Mouse (Mus musculus): ENCODE results near the gene Suclg1. TPM values are rescaled to one million over a fixed set of nuclear protein-coding genes. Genes with fewer than 3 reads are reported as not detected.

Gene Suclg1
- total RNA-seq (2015) (55.7 and 78.0 TPM in 2 replicates), total RNA-seq (2017) (43.4 and 45.9 TPM in 2 replicates)

DNA sequence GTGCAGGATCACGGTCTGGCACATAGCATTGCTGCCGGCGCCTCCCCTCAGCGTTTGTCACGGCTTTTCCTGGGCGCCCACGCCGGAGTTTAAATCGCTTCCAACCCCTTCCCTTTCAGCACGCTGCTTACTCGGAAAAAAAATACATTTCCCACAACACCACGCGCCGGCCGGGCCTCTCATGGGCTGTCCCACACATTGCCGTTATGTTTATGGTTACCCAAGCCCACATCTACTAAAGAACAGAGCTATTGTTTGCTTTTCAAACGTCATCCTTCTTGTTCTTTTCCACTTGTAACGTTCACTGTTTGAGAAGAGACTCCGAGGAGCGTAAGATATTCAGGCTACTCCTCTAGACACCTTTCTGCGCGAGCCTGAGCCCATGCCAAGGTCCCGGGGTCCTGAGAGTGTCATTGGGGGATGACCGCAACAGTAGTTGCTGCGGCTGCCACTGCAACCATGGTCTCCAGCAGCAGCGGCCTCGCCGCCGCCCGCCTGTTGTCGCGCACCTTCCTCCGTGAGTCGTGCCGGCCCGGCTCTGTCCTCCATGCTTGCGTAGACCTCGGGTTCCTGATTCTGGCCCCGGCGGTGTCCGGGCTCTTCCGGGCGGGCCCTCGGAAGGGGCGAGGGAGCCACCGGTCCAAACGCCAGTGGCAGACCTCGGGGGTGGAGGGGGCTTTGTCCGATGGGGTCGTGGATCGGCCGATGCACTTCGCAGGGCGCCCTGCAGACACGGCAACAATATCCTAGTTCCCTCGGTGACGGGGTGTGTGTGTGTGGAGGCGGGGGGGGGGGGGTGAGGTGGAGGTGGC, at the start of gene Suclg1:
Gene Suclg1 (plus strand): TSS at position 146 of the 812 bp plus-strand sequence.
- ATAC-seq (ENCODE audit: poor library complexity, severe bottlenecking), result peak; percentile 92

DNA sequence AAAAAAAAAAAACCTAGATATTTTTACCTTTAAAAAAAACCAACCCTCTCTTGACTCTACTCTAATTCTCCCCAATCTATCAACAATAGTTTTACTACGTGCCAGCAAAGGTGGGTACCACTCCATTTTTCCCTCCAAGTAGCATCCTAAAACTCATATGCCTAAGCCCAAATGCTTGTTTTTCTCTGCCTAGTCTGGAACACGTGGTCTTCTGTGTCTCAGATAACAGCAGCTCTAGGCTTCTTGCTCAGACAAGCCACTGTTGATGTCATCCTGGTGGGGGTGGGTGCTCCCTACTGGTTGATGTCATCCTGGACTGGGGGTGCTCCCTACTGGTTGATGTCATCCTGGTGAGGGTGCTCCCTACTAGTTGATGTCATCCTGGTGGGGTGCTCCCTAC, 44.5 kb upstream of the Suclg1 start:
- ATAC-seq (ENCODE audit: poor library complexity, severe bottlenecking), result no peak

DNA sequence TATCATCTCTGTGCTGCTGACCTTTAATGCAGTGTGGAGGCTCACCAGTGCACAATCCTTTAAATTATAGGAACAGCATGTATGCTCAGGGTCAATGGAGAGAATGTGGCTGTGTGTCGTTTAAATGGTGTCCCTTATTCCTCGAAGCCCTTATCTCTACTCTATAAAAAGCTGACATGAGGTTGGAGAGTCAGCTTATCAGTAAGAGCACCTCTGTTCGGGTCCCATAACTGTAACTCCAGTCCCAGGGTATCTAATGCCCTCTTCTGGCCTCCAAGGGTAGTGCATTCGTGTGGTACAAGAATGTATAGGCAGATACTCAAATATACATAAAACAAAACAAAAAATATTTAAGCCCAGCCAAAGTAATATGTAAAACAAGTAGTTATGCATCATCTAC, 43.2 kb upstream of the Suclg1 start:
- no peak for ATAC-seq (ENCODE audit: poor library complexity, severe bottlenecking)

DNA sequence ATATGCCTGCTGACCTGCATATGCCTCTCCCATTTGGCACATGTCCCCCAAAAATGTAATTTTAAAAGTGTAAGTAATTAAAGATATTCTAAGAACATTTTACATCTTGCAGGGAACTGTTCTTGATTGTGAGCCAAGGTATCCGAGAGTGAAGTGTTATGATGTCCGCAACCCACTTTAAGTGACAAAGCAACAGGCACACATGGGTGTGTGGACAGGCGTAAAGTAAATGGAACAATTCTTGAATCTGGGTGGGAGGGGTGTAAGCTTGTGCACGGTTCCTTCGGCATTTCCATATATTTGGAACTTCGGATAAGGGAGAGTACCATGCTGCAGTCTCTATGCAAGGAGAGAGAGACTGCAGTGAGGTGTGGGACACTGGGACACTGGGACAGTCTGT, 38.6 kb upstream of the Suclg1 start:
- no peak for ATAC-seq (ENCODE audit: poor library complexity, severe bottlenecking)

DNA sequence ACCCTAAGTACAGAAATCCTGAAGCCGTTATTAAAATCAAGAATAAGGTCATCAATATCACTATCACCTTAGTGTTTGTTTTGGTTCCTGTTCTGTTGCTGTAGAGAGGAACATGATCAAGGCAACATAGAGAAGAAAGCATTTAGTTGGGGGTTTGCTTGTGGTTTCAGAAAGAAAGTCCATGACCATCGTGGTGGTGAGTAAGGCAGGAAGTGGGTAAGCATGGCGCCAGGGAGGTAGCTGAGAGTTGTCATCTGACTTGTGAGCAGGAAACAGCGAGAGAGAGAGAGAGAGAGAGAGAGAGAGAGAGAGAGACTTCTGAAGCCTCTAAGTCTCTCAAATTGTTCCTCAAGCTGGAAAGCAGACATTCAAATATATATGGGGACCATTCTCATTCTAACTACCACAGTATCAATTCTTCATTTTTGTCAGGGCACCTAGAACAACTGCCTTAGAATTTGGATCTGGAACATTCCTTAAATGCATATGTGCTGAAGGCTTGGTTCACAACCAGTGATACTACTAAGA, 37.7 kb upstream of the Suclg1 start:
- ATAC-seq (ENCODE audit: poor library complexity, severe bottlenecking), result peak; percentile 98

DNA sequence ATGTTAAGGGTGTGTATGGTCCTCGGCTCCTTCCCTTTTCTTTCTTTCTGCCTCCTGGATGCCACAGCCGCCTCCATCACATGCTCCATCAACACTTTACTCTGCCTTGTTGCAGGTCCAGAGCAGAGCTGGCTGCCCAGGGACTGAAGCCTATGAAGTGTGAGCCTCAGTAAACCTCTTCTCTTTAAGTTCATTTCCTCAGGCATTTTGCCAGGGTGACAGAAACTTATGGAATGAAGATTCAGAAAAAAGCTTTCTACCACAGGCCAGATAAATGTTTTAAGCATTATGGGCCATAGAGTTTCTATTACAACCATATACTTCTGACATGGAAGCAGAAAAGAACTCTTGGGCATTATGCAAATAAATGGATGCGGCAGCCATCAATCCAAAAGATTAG, 37.1 kb upstream of the Suclg1 start:
- peak; percentile 28; the same call in 1 of the 2 replicates for ATAC-seq (ENCODE audit: poor library complexity, severe bottlenecking)

DNA sequence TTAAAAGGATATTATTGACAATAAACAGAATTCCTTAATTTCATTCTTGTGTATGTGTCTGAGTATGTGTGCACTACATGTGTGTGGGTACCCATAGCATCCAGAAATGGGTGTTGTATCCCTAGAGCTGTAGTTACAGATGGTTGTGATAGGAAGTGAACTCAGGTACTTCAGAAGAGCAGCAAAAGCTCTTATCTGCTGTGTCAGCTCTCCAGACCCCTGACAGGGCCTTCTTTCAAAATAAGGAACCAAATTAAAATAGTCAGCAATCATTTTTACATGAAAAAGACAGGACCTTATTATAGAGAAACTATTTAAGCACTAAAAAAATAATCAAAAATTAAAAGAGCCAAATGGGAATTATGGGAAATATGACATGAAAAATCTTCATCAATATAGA, 36.6 kb upstream of the Suclg1 start:
- no peak for ATAC-seq (ENCODE audit: poor library complexity, severe bottlenecking)

DNA sequence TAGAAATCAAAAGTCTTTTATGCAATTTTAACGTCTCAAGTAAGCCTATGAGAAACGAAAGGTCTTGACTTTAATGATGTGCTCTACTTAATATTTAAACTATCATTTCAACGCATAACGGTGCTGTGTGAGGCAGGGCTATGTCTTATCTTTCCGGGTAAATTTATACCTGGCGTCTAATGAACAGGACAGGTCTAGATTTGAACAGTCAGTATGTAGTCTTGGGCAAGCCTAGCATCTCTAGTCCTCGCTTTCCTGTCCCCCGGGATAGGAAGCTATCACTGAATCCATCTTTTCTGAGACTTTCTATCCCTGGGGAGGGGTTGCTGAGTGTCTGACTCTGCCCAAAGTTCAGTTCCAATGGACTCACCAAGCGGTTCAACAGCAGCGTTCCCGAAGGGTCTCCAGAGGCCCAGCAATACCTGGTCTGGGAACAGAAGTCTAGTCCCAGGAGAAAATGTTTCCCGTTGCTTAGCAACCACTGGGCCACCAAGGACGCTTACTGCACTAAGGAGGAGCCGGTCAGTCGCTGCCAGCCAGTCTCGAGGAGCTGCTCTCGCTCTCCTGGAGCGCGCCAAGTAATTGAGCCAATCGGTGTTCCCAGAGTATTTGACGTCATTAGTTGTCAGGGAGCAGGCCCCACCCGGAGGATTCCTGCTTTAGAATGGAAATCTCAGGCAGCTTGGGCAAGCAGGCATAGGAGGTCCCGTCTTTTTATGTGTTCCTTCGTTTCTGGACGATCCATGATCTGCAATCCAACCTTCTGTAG, 26.8 kb upstream of the Suclg1 start, which contains the start of gene Dnah6:
Gene Dnah6 (minus strand): TSS at position 463 of the 769 bp plus-strand sequence.
- peak; percentile 96 for ATAC-seq (ENCODE audit: poor library complexity, severe bottlenecking)

DNA sequence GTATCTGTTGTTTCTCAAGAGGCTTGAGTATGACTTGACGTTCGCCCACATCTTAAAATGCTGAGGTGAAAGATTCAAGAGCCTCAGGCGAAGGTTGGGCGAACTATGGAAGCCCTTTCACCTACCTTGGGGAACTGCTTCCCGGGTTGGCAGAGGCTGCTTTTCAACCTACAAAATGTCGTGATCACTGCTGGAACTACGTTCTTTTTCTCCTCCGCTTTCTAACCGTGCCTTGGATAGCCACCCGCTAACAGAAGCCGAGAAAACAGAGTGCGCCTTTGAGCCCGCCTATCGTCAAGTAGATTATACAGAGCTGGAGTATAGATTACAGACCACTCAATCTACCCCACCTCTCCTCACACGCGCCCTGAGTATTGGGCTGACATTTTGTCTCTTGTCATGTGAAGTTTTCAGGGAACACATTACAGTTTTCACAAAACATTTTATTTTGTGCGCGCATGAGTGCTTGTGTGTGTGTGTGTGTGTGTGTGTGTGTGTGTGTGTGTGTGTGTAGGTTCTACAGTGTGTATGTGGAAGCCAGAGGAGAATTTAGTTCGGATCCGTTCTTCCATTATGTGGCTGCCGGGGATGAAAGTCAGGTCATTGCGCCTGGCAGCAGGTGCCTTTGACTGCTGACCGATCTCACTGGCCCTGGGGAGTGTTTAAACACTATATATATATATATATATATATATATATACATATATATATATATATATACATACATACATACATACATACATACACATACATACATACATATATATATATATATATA, 26.0 kb upstream of the Suclg1 start:
- peak; percentile 55; the same call in 1 of the 2 replicates for ATAC-seq (ENCODE audit: poor library complexity, severe bottlenecking)

DNA sequence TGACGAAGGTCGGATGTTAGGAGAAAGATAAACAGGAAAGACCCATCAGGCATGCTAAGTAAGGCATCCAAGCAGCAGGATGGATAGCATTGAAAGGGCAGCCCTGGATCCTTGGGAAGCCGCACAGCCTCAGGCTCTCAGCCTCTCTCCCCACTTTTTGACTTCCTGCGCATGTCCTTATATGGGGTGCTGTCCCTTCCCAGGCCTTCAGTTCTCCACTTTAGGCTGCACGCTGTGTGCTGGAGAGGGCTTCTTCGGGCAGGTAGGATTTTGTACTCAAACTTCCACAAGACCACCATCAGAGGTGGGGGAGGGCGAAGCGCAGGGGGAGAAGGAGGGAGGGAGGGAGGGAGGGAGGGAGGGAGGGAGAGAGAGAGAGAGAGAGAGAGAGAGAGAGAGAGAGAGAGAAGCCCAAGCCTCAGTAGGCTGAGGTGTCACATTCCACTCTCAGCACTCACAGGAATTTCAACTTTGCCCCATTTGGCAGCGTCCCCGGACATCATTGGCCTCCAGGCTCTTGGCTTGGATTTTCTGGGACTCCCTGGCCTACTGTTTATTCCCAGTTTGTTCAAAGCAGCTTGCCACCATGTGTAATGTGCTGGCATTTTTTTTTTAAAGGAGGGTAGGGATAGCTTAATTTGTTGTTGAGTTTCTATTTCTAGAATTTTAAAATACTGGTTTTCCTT, 25.2 kb upstream of the Suclg1 start:
- ATAC-seq (ENCODE audit: poor library complexity, severe bottlenecking), result no peak

DNA sequence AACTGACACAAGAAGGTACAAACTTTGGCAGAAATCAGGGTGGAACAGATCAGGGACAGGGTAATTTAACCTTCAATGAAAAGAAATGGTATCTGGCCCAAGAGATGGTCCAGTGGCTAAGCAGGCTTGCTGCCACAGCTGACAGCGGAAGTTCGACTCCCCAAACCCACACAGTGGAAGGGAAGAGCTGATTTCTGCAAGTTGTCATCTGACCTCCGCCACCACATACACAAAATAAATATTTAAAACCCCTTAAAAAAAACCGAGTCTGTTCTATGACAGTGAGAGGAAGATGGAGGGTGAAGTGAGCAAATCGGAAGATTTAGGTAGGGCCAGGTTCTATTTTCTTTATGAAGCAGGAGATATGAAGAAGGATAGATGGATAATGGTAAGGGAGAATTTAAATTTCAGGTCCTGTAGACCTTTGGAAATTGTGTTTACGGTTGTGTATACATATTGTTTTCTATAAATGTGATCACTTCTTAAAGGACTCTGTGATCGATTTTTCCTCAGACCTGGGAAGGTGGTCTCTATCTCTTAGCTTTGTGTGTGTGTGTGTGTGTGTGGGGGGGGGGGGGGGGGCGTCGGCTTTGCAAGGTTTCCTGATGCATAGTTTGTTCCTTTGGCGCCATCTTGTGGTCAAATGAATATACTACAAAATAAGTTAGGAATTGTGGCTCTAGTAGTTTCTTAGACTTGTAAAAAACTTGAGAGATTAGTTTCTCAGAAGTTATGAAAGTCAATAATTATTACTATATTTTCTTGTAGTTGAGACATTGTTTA, 20.6 kb upstream of the Suclg1 start:
- ATAC-seq (ENCODE audit: poor library complexity, severe bottlenecking), result no peak

DNA sequence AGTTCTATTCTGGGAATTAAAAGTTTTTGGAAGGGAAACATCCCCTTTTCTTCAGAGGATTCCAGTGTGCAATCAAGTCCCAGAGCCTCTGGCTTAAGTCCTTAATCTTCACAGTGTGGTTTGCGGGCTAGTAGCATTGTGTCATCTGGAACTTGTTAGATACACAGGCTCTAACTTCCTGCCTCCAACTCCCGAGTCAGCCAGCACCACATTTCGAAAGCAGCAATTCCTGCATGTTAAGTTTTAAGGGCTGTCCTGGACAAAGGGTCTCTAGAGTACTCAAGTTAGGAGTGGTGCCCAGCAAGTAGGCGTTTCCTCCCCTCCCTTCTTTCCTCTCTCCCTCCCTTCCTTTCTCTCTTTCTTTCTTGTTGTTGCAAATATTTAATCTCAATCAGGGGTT, 19.8 kb upstream of the Suclg1 start:
- ATAC-seq (ENCODE audit: poor library complexity, severe bottlenecking), result peak; percentile 82; the same call in 1 of the 2 replicates

DNA sequence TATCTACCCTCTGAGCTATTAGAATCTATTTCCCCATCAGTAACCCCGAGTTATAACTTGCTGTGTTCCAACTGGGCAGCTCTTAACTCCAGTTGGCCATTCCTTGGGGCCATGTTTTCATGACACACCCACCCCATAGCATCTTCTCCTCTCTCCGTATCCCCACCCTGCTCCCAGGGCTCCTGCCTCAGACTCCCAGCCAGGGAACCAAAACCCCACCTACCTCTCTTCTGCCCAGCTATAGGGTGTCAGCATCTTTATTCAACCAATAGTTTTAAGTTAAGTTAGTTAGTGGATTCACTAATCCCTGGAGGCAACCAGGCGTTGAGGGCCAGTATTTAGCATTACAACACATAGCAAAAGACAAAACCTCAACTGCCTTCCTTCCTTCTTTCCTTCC, 19.3 kb upstream of the Suclg1 start:
- no peak for ATAC-seq (ENCODE audit: poor library complexity, severe bottlenecking)

DNA sequence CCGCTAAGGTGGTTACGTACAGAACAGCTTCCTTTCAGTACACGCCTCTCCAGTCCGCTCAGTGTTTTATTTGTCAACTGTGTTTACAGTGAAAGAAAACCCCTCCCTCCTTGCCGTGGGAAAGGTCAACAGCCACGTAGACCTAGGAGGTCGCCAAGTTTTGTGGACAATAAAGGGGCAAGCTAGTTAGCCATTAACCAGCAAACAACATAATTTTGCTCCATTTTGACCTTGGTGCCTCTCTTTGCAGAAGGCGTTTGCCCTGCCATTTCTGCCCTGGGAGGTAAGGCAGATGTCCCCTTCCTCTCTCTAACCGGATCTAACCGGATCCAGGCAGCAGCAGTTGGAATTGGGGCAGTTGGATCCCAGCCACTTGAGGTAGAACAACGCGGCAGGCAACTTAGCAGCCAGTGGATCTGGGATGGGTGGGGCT, 16.0 kb upstream of the Suclg1 start:
- no peak for ATAC-seq (ENCODE audit: poor library complexity, severe bottlenecking)

DNA sequence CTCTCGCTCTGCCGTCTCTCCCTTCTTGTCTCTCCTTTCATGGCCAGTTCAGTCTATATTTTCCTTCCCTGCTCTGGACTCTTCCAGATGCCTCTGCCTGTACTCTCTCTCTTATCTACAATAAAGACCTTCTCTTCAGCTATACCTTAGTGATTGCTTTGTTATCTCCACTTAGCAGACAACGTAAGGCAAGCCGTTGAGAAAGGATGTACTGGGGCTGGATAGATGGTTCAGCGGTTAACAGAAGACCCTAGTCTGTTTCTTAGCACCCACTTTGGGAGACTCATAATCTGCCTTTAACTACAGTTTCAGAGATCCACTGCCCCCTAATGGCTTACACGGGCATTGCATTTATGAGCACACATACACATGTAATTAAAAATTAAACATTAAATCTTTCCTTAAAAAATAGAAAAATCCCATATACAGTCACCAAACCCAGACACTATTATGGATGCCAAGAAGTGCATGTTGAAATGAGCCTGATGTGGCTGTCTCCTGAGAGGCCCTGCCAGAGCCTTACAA, 14.9 kb upstream of the Suclg1 start:
- ATAC-seq (ENCODE audit: poor library complexity, severe bottlenecking), result 0 out of 2 replicates have a peak, but pooled peaks have one; percentile 40

DNA sequence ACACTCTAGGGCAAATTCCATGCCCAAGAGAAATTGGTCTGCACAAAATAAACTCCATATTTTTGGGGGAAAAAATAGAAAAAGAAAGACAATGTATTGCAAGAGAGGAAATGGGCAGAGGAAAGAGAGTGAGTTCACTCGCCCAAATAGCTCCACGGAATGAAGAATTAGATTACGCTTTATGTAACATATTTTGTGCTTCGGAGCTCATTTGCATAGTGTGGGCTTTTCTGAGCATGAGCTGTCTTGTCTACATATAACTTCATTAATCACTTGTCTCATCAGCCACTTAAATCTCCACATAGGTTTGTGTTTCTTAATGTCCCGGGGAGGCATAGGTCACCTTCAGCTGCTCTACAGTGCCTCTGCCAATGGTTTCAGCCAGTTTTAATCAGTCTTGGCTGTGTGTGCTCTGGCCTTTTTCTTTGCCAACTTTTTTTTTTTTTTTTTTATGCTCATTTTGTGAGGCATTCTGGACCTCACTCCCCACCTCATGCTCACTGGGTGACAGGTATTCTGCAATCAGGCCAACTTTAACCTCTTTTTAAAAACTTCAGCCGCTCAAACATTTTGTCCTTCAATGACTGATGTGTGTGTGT, 13.8 kb upstream of the Suclg1 start:
- no peak for ATAC-seq (ENCODE audit: poor library complexity, severe bottlenecking)

DNA sequence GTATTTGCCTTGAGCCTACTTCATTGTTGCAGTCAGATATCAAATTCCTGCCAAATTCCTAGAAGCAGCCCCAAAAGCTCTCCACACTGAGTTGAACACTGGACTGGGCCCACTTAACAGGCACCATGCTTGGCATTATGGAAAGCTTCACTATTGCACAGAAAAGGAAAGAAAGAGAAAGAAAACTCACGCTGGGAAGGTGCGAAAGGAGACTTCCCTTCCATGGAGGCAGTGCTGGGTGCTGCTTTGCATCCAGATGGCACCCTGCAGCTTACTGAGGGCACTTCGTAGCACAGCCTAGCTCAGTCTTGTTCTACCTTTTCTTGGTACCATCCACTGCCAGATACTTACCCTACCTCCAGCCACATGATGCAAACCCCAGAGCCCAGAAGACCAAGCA, 12.5 kb upstream of the Suclg1 start:
- no peak for ATAC-seq (ENCODE audit: poor library complexity, severe bottlenecking)

DNA sequence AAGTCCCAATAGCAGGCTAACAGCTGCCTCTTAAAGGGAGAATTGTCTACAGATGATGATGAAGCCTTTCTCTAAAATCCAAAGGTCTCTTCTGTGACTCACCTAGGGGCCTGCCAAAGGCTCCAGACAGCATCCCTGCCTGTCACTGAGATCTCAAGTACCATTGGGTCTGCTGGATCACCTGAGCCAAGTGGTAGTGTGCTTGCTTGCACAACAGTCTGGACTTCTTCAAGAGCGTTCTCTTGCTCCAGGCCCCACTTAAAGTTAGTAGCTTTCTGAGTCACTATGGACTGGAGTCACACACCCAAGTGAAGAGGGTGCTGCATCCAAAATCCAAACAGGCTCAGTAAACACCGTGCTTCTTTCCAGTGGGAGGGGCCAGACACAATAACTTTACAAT, 1.4 kb upstream of the Suclg1 start:
- ATAC-seq (ENCODE audit: poor library complexity, severe bottlenecking), result no peak

DNA sequence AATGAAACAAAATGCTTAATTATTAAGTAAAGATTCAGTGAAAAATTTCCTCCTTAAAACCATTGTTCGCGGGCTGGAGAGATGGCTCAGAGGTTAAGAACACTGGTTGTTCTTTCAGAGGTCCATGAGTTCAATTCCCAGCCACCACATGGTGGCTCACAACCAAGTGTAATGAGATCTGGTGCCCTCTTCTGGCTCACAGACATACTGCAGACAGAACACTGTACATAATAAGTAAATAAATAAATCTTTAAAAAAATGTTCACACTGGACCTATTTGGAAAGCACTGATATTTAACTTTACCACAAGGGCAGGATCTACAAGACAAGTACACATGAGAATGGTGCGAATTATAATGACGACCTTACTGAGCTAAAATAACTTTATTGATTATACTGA, 730 bp upstream of the Suclg1 start:
- ATAC-seq (ENCODE audit: poor library complexity, severe bottlenecking), result no peak

All from megakaryocyte, adult 5-6 weeks (primary cell).